Mouse (Mus musculus) MEL (cell line): ENCODE results near the gene Erich6. TPM values are rescaled to one million over a fixed set of nuclear protein-coding genes. Genes with fewer than 3 reads are reported as not detected.

ENCODE experiments used
- DNase-seq: peaks from one replicate; pipeline ENCODE4 v3.0.0; 2011; ENCODE audit warnings: low read depth, low spot score
- H3K27ac ChIP-seq: 2 replicates; pipeline ENCODE4 v1.5.1; 2012; ENCODE audit warnings: low read depth, mild to moderate bottlenecking, control low read depth, low read length, moderate library complexity; ENCODE audit not compliant: control insufficient read depth
- H3K27me3 ChIP-seq, 2 experiments: fragments of 150-350 bp in 1 of 2; sonication (generic) in 1 of 2; 2 replicates each; pipeline ENCODE4 v1.6.1; 2012; ENCODE audit warnings: low read length in 2 of 2, mild to moderate bottlenecking in 2 of 2, improper control_type of control experiment in 1 of 2, moderate library complexity in 1 of 2; ENCODE audit not compliant: insufficient read depth in 2 of 2, control insufficient read depth in 1 of 2
- H3K36me3 ChIP-seq, 2 experiments: 2 replicates each; pipeline ENCODE4 v1.6.1; 2012 to 2014; ENCODE audit warnings: low read length in 2 of 2, improper control_type of control experiment in 1 of 2, inconsistent platforms in 1 of 2, mild to moderate bottlenecking in 1 of 2; ENCODE audit not compliant: insufficient read depth in 2 of 2, control insufficient read depth in 1 of 2
- H3K4me1 ChIP-seq, 2 experiments: fragments of 150-350 bp in 1 of 2; sonication (generic) in 1 of 2; 2 replicates each; pipeline ENCODE4 v1.6.1; 2012; ENCODE audit warnings: low read length in 2 of 2, improper control_type of control experiment in 1 of 2, mild to moderate bottlenecking in 1 of 2; ENCODE audit not compliant: insufficient read depth in 2 of 2, control insufficient read depth in 1 of 2
- H3K4me3 ChIP-seq, 2 experiments: fragments of 150-350 bp in 1 of 2; sonication (generic) in 1 of 2; 2 replicates each; pipeline ENCODE4 v1.5.1; 2012; ENCODE audit warnings: low read depth in 2 of 2, low read length in 2 of 2, mild to moderate bottlenecking in 2 of 2, moderate library complexity in 2 of 2, control low read depth in 1 of 2, improper control_type of control experiment in 1 of 2; ENCODE audit not compliant: control insufficient read depth in 1 of 2, insufficient read depth in 1 of 2
- H3K79me2 ChIP-seq: 2 replicates; pipeline ENCODE4 v1.6.1; 2012; ENCODE audit warnings: mild to moderate bottlenecking, low read length, moderate library complexity; ENCODE audit not compliant: control insufficient read depth, poor library complexity, insufficient read depth
- H3K9ac ChIP-seq: 2 replicates; pipeline ENCODE4 v1.6.1; 2012; ENCODE audit warnings: low read depth, mild to moderate bottlenecking, control low read depth, low read length, moderate library complexity; ENCODE audit not compliant: control insufficient read depth, poor library complexity, severe bottlenecking
- H3K9me3 ChIP-seq: fragments of 150-350 bp; sonication (generic); replicated peaks from 2 replicates; pipeline ENCODE4 v1.6.1; 2012; ENCODE audit warnings: mild to moderate bottlenecking, low read length, improper control_type of control experiment, moderate library complexity; ENCODE audit not compliant: insufficient read depth
- CHD1 ChIP-seq: IDR thresholded peaks from 2 replicates; pipeline ENCODE4 v1.6.1; 2012; ENCODE audit warnings: low read depth, mild to moderate bottlenecking, inconsistent platforms, low read length, improper control_type of control experiment
- CHD2 ChIP-seq: IDR thresholded peaks from 2 replicates; pipeline ENCODE4 v1.6.1; 2011; ENCODE audit warnings: low read length, improper control_type of control experiment
- CTCF ChIP-seq, 3 experiments: IDR thresholded peaks in 2 of 3; conservative IDR thresholded peaks in 1 of 3; 2 replicates each; pipeline ENCODE4 v1.5.1; 2011 to 2012; ENCODE audit warnings: low read length in 3 of 3, low read depth in 2 of 3, mild to moderate bottlenecking in 2 of 3, improper control_type of control experiment in 1 of 3, inconsistent platforms in 1 of 3, mixed read lengths in 1 of 3, moderate library complexity in 1 of 3; ENCODE audit not compliant: control insufficient read depth in 1 of 3, insufficient read depth in 1 of 3, poor library complexity in 1 of 3, severe bottlenecking in 1 of 3
- E2F4 ChIP-seq: IDR thresholded peaks from 2 replicates; pipeline ENCODE4 v1.6.1; 2011; ENCODE audit warnings: low read depth, low read length, improper control_type of control experiment, borderline replicate concordance
- ELF1 ChIP-seq: IDR thresholded peaks from 2 replicates; pipeline ENCODE4 v1.6.1; 2014; ENCODE audit warnings: low read depth, mild to moderate bottlenecking, inconsistent platforms, low read length, improper control_type of control experiment, moderate library complexity
- EP300 ChIP-seq, 2 experiments: IDR thresholded peaks; 2 replicates each; pipeline ENCODE4 v1.6.1; 2011; ENCODE audit warnings: improper control_type of control experiment in 2 of 2, low read length in 2 of 2, low read depth in 1 of 2, mild to moderate bottlenecking in 1 of 2
- GABPA ChIP-seq: IDR thresholded peaks from 2 replicates; pipeline ENCODE4 v1.6.1; 2012; ENCODE audit warnings: low read depth, mild to moderate bottlenecking, inconsistent platforms, low read length, improper control_type of control experiment, moderate library complexity
- GATA1 ChIP-seq: IDR thresholded peaks from 2 replicates; pipeline ENCODE4 v1.6.1; 2011; ENCODE audit warnings: low read depth, low read length, improper control_type of control experiment
- KAT2A ChIP-seq: conservative IDR thresholded peaks from 2 replicates; pipeline ENCODE4 v1.6.1; 2012; ENCODE audit warnings: low read depth, low read length, improper control_type of control experiment, inconsistent platforms
- MAZ ChIP-seq: IDR thresholded peaks from 2 replicates; pipeline ENCODE4 v1.6.1; 2012; ENCODE audit warnings: low read depth, mild to moderate bottlenecking, inconsistent platforms, low read length, improper control_type of control experiment
- MEF2A ChIP-seq: IDR thresholded peaks from 2 replicates; pipeline ENCODE4 v1.6.1; 2014; ENCODE audit warnings: low read depth, mild to moderate bottlenecking, inconsistent platforms, low read length, improper control_type of control experiment; ENCODE audit not compliant: poor library complexity, insufficient replicate concordance, severe bottlenecking; ENCODE audit errors: extremely low read depth
- MXI1 ChIP-seq: IDR thresholded peaks from 2 replicates; pipeline ENCODE4 v1.6.1; 2011; ENCODE audit warnings: mild to moderate bottlenecking, low read depth, low read length, improper control_type of control experiment
- POLR2A ChIP-seq, 2 experiments: IDR thresholded peaks; 2 replicates each; pipeline ENCODE4 v1.6.1; 2011 to 2012; ENCODE audit warnings: low read length in 2 of 2, mild to moderate bottlenecking in 2 of 2, control low read depth in 1 of 2, improper control_type of control experiment in 1 of 2, low read depth in 1 of 2, moderate library complexity in 1 of 2; ENCODE audit not compliant: control insufficient read depth in 1 of 2, insufficient read depth in 1 of 2, poor library complexity in 1 of 2
- RAD21 ChIP-seq: IDR thresholded peaks from 2 replicates; pipeline ENCODE4 v1.6.1; 2011; ENCODE audit warnings: mild to moderate bottlenecking, low read depth, low read length, improper control_type of control experiment
- SIN3A ChIP-seq: IDR thresholded peaks from 2 replicates; pipeline ENCODE4 v1.6.1; 2012; ENCODE audit warnings: low read length, improper control_type of control experiment, inconsistent platforms
- SMC3 ChIP-seq: IDR thresholded peaks from 2 replicates; pipeline ENCODE4 v1.6.1; 2011; ENCODE audit warnings: low read depth, low read length, improper control_type of control experiment
- TBP ChIP-seq: IDR thresholded peaks from 2 replicates; pipeline ENCODE4 v1.8.0; 2011; ENCODE audit warnings: low read depth, low read length, improper control_type of control experiment
- TCF12 ChIP-seq: IDR thresholded peaks from 2 replicates; pipeline ENCODE4 v1.6.1; 2014; ENCODE audit warnings: low read depth, mild to moderate bottlenecking, inconsistent platforms, low read length, improper control_type of control experiment, moderate library complexity
- USF1 ChIP-seq: IDR thresholded peaks from 2 replicates; pipeline ENCODE4 v1.6.1; 2014; ENCODE audit warnings: low read depth, mild to moderate bottlenecking, inconsistent platforms, low read length, improper control_type of control experiment, moderate library complexity
- USF2 ChIP-seq, 2 experiments: IDR thresholded peaks; 2 replicates each; pipeline ENCODE4 v1.6.1; 2011 to 2012; ENCODE audit warnings: improper control_type of control experiment in 2 of 2, low read length in 2 of 2, borderline replicate concordance in 1 of 2, inconsistent platforms in 1 of 2, low read depth in 1 of 2, mild to moderate bottlenecking in 1 of 2; ENCODE audit not compliant: insufficient read depth in 1 of 2
- ZC3H11A ChIP-seq: IDR thresholded peaks from 2 replicates; pipeline ENCODE4 v1.6.1; 2012; ENCODE audit warnings: low read depth, mild to moderate bottlenecking, inconsistent platforms, low read length, improper control_type of control experiment
- ZKSCAN1 ChIP-seq: IDR thresholded peaks from 2 replicates; pipeline ENCODE4 v1.6.1; 2012; ENCODE audit warnings: low read depth, mild to moderate bottlenecking, inconsistent platforms, low read length, improper control_type of control experiment, moderate library complexity
- polyA plus RNA-seq, 2 experiments: library from polyadenylated mRNA; stranded (reverse) in 1 of 2; unstranded in 1 of 2; fragments of >175 nt in 1 of 2; fragments of >200 nt in 1 of 2; gene quantifications; 2 replicates each; pipeline versions ENCODE4 v1.2.1 to v1.2.4; 2012; ENCODE audit warnings: low replicate concordance in 2 of 2, low read depth in 1 of 2; ENCODE audit not compliant: insufficient read length in 2 of 2, insufficient read depth in 1 of 2, missing spikeins in 1 of 2
- total RNA-seq: library from RNA; depleted of rRNA; stranded (reverse); fragments of 300-350 nt; gene quantifications from 2 replicates; pipeline ENCODE4 v1.2.3, GENCODE M21; 2012

Erich6 gene
- total and polyA plus RNA-seq, 3 experiments, result 0.08 TPM; not detected in 2

- no peaks in the 10 kb centered on the region for H3K79me2 ChIP-seq
- DNase-seq, result peak; percentile 54
- H3K36me3 ChIP-seq, result peaks cover 0 to 5% of the 10 kb centered on the region in 2 experiments; a peak in 2 of 4 replicates
- no peaks in the 10 kb centered on the region for H3K9me3 ChIP-seq
- no peak overlapping the region for H3K9ac ChIP-seq
- H3K4me3 ChIP-seq, result no peak overlapping the region
- peaks cover 0 to 8% of the 10 kb centered on the region in 2 experiments; a peak in 2 of 4 replicates for H3K4me1 ChIP-seq
- TF ChIP-seq SMC3 (peak; percentile 77), ZC3H11A (peak; percentile 51), RAD21 (peak; percentile 34), MAZ (no peak), TCF12 (no peak), GATA1 (no peak), CTCF (IDR thresholded peaks at IDR 0.05 in 2 of 3, conservative IDR thresholded peaks at IDR 0.05 in 1 of 3; ENCODE audit: control insufficient read depth in 1 of 3, insufficient read depth in 1 of 3, low read depth in 2 of 3, low read length in 3 of 3, poor library complexity in 1 of 3, severe bottlenecking in 1 of 3) (peak; percentile 9 to 62 (median 26); a peak in 3 of 6 replicates)
- H3K27me3 ChIP-seq, result no peaks in the 10 kb centered on the region
- H3K27ac ChIP-seq, result no peak overlapping the region
Observed at GRCm38 (mm10) chr3:58653907-58654306, 16.9 kb upstream of the Erich6 start.

DNA sequence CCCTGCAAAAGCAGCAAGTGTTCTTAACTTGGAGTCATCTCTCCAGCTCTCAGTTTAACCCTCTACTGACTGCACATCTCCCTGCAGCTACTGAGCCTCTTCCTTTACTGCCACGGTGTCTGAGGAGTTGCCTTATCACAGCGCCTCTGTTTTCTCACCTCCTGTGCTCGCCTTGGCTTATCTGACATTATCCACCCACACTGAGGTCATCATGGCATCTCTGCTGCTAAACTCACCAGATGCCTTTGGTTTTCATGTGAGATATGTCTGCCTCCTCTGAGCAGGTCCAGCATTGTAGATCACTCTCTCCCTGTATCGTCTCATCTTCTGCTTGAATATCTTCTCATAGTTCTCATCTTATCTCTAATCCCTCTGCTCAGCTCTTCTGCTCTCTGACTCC is 13.3 kb upstream of the Erich6 start:
- Histone ChIP-seq H3K27ac (no peak overlapping the region), H3K79me2 (no peaks in the 10 kb centered on the region), H3K27me3 (no peaks in the 10 kb centered on the region; a peak in 1 of 4 replicates), H3K4me3 (no peak overlapping the region), H3K9ac (no peak overlapping the region), H3K36me3 (peaks cover 0 to 2% of the 10 kb centered on the region in 2 experiments; a peak in 2 of 4 replicates), H3K9me3 (no peaks in the 10 kb centered on the region), H3K4me1 (peaks cover 0 to 8% of the 10 kb centered on the region in 2 experiments; a peak in 2 of 4 replicates)
- peak; percentile 40; the same call in 1 of the 2 replicates for TF ChIP-seq TCF12
- TF ChIP-seq EP300 (IDR thresholded peaks at IDR 0.05; ENCODE audit: low read depth in 1 of 2, low read length in 2 of 2), result peak in 1 of 2 experiments; percentile 31; a peak in 1 of 4 replicates
- no peak for TF ChIP-seq SIN3A
- no peak for TF ChIP-seq E2F4
- peak; percentile 37; the same call in 1 of the 2 replicates for TF ChIP-seq GATA1
- peak; percentile 62; the same call in 1 of the 2 replicates for TF ChIP-seq MXI1
- peak; percentile 36 for DNase-seq

DNA sequence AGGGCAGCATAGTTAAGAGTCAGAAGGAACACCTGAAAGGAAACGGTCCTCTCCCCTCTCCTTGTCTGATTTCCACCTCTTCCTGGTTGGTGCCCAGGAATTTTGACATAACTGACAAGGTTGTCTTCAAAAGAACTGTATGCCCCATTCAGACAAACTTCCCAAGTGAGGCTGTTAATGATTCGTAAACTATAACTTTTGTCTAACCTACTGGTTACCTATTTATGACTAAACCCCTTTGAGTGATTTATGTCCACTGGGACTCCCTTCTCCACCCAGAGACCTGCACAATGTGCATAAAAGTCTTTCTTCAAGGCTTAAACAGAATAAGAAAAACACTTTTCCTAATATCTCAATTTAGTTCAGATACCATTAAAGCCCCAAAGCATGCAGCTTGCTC is 10.2 kb upstream of the Erich6 start:
- H3K9me3 ChIP-seq, result no peaks in the 10 kb centered on the region
- H3K27me3 ChIP-seq, result peaks cover 0 to 1% of the 10 kb centered on the region in 2 experiments; a peak in 2 of 4 replicates
- no peak overlapping the region for H3K4me3 ChIP-seq
- no peak for DNase-seq
- TF ChIP-seq GABPA (no peak), ELF1 (no peak), EP300 (IDR thresholded peaks at IDR 0.05; ENCODE audit: low read depth in 1 of 2, low read length in 2 of 2) (no peak), TBP (no peak), USF1 (no peak), POLR2A (IDR thresholded peaks at IDR 0.05; ENCODE audit: control insufficient read depth in 1 of 2, insufficient read depth in 1 of 2, low read depth in 1 of 2, low read length in 2 of 2, poor library complexity in 1 of 2) (no peak), RAD21 (no peak), ZKSCAN1 (no peak), USF2 (IDR thresholded peaks at IDR 0.05; ENCODE audit: borderline replicate concordance in 1 of 2, insufficient read depth in 1 of 2, low read depth in 1 of 2, low read length in 2 of 2) (no peak), SMC3 (no peak), MEF2A (no peak), CHD1 (no peak), MXI1 (no peak), CHD2 (no peak), KAT2A (no peak)
- TF ChIP-seq, all 39 proteins: peak for 0
- Histone ChIP-seq H3K9ac (no peak overlapping the region), H3K36me3 (peaks cover 0 to 2% of the 10 kb centered on the region in 2 experiments; a peak in 2 of 4 replicates), H3K27ac (no peak overlapping the region), H3K4me1 (peaks cover 0 to 3% of the 10 kb centered on the region in 2 experiments; a peak in 2 of 4 replicates), H3K79me2 (no peaks in the 10 kb centered on the region)
